Mouse (Mus musculus) heart, adult 2 months (tissue): ENCODE data around the gene Fam129b.

Experiments
- CTCF ChIP-seq: fragments of 200-600 bp; IDR thresholded peaks from 2 replicates; pipeline ENCODE4 v1.8.1; 2022; ENCODE audit warnings: antibody characterized with exemption, mild to moderate bottlenecking, moderate library complexity
- EP300 ChIP-seq: fragments of 200-500 bp; IDR thresholded peaks from 2 replicates; pipeline ENCODE4 v1.6.1; 2011; ENCODE audit warnings: low read depth, low read length, control low read depth; ENCODE audit not compliant: insufficient read depth
- POLR2A ChIP-seq: fragments of 200-500 bp; IDR thresholded peaks from 2 replicates; pipeline ENCODE4 v1.6.1; 2011; ENCODE audit warnings: mild to moderate bottlenecking, low read depth, low read length, control low read depth; ENCODE audit not compliant: insufficient read depth

GRCm38 (mm10) chr2:32928947-32929829, 53.3 kb downstream of the Fam129b start:
- TF ChIP-seq EP300 (no peak), CTCF (no peak), POLR2A (no peak)
